Comparison of ENCODE assay signal across 8 mouse cellular contexts in genomic region chr11:54927346-54928140, GRCm38 (mm10). TPM values are rescaled to one million over a fixed set of nuclear protein-coding genes. Genes with fewer than 3 reads are reported as not detected.
DNase-seq lines count a peak whose midpoint lies in the region; ATAC-seq and TF ChIP-seq lines count a peak whose summit lies in the region.

No protein-coding gene starts in this region.

- H3K9ac ChIP-seq in kidney, postnatal 0 days (ENCODE audit: low read depth, low read length): no peak overlapping the region
- no peak overlapping the region for H3K9ac ChIP-seq in liver, embryonic 16.5 days (ENCODE audit: low read depth, low read length)

- peaks cover 41% of the 10 kb centered on the region; the same call in 1 of the 2 replicates for H3K36me3 ChIP-seq in kidney, postnatal 0 days (ENCODE audit: insufficient read depth, low read length)
- H3K36me3 ChIP-seq in liver, embryonic 16.5 days (ENCODE audit: control insufficient read depth, insufficient read depth): peaks cover 3% of the 10 kb centered on the region

- no peak overlapping the region for H3K4me2 ChIP-seq in kidney, postnatal 0 days (ENCODE audit: low read length)
- no peak overlapping the region for H3K4me2 ChIP-seq in liver, embryonic 16.5 days (ENCODE audit: low read depth, low read length)

- H3K4me3 ChIP-seq in kidney, postnatal 0 days (replicated peaks; ENCODE audit: low read depth, low read length): no peak overlapping the region
- H3K4me3 ChIP-seq in liver, embryonic 16.5 days (ENCODE audit: low read depth, low read length): no peak overlapping the region

- 71% methylated on average over 14 of the region's 14 CpGs for WGBS in kidney, postnatal 0 days
- WGBS in liver, embryonic 16.5 days (ENCODE audit: insufficient replicate concordance): 73% methylated on average over 14 of the region's 14 CpGs

- H3K9me3 ChIP-seq in kidney, postnatal 0 days (replicated peaks; ENCODE audit: low read length): no peaks in the 10 kb centered on the region
- H3K9me3 ChIP-seq in liver, embryonic 16.5 days (replicated peaks; ENCODE audit: control insufficient read depth, low read length): no peaks in the 10 kb centered on the region

- no peaks in the 10 kb centered on the region for H3K27me3 ChIP-seq in kidney, postnatal 0 days (ENCODE audit: insufficient read depth, low read length)
- no peaks in the 10 kb centered on the region for H3K27me3 ChIP-seq in liver, embryonic 16.5 days (ENCODE audit: control insufficient read depth, insufficient read depth, low read depth, low read length)

- peak; percentile 42 to 50 for DNase-seq in CD8-positive naive resting alpha-beta T cell, adult 2 months (ENCODE audit: low read depth in 2 of 2, low spot score in 2 of 2)
- peak; percentile 71 for DNase-seq in adipocyte (ENCODE audit: low spot score)
- peak; percentile 78 for DNase-seq in embryo, embryonic 10 days (ENCODE audit: low spot score)
- peak; percentile 47 to 74 for DNase-seq in heart, adult 9 months (ENCODE audit: low spot score in 2 of 2)
- DNase-seq in kidney, postnatal 0 days (ENCODE audit: low spot score): peak; percentile 81
- DNase-seq in retina, embryonic 14.5 days (ENCODE audit: low spot score): peak; percentile 85
- DNase-seq in thymus, postnatal 36 days: peak; percentile 54 to 58

- no peaks in the 10 kb centered on the region for H3K4me1 ChIP-seq in kidney, postnatal 0 days (replicated peaks; ENCODE audit: insufficient read depth, low read length)
- H3K4me1 ChIP-seq in liver, embryonic 16.5 days (ENCODE audit: control insufficient read depth, low read depth, low read length): no peaks in the 10 kb centered on the region

- ATAC-seq in kidney, postnatal 0 days (replicated peaks; ENCODE audit: low FRiP score, low read depth): peak; percentile 61; the same call in 1 of the 2 replicates
- peak; percentile 45; the same call in 1 of the 2 replicates for ATAC-seq in liver, embryonic 16.5 days (ENCODE audit: low read depth)

- H3K27ac ChIP-seq in kidney, postnatal 0 days: no peak overlapping the region
- H3K27ac ChIP-seq in liver, embryonic 16.5 days (ENCODE audit: low read length): no peak overlapping the region

- TF ChIP-seq CTCF in kidney, postnatal 0 days (IDR thresholded peaks at IDR 0.05; ENCODE audit: low read depth): peak; percentile 92

RNA-seq across cellular contexts. Expression of gene Gpx3, which starts 25.3 kb away (rescaled TPM):
- 1,362 and 1,474 TPM in 2 replicates for polyA plus RNA-seq in kidney, postnatal 0 days (2015; fragmentation: Nextera tagmentation; extraction: Ambion mirVana)
- polyA plus RNA-seq in liver, embryonic 16.5 days (2015; fragmentation: Nextera tagmentation; extraction: Ambion mirVana): 39.1 and 45.2 TPM in 2 replicates

RNA-seq across cellular contexts. Expression of gene Tnip1, which starts 35.2 kb away (rescaled TPM):
- polyA plus RNA-seq in kidney, postnatal 0 days (2015; fragmentation: Nextera tagmentation; extraction: Ambion mirVana): 17.5 and 20.3 TPM in 2 replicates
- polyA plus RNA-seq in liver, embryonic 16.5 days (2015; fragmentation: Nextera tagmentation; extraction: Ambion mirVana): 5.2 and 6.5 TPM in 2 replicates

Comparison
In these comparisons a context has a peak if more than half of its experiments do, and no peak if none do; other contexts are left out.
1. RNA of gene Gpx3, which starts 25.3 kb away (polyA plus RNA-seq): 1,362 to 1,474 TPM in kidney, postnatal 0 days; 39.1 to 45.2 TPM in liver, embryonic 16.5 days; every median in the first group is over 10 times any median in the second.
2. Peak in every context shown above with its lines, with median percentiles within 50 percentile points of each other: DNase-seq.